Mouse (Mus musculus) neural tube, embryonic 15.5 days (tissue): ENCODE measurements around the gene Gm28551. TPM values are rescaled to one million over a fixed set of nuclear protein-coding genes. Genes with fewer than 3 reads are reported as not detected.
A peak's percentile ranks its signal among the peaks of the same experiment; 100 is the strongest.

ENCODE experiments used
- ATAC-seq: fragments of 200-750 bp; cut with Nextera tagmentation; 2 replicates; pipeline ENCODE4 v1.8.0; 2017; ENCODE audit warnings: mild to moderate bottlenecking, moderate TSS enrichment, moderate library complexity; ENCODE audit not compliant: low FRiP score
- H3K27ac ChIP-seq: fragments of 300-500 bp; sonication (generic); replicated peaks from 2 replicates; pipeline ENCODE4 v1.5.1; 2015; ENCODE audit warnings: mild to moderate bottlenecking, inconsistent platforms
- H3K27me3 ChIP-seq: fragments of 300-500 bp; sonication (generic); replicated peaks from 2 replicates; pipeline ENCODE4 v1.6.1; 2015; ENCODE audit warnings: inconsistent platforms
- H3K36me3 ChIP-seq: fragments of 300-500 bp; sonication (generic); 2 replicates; pipeline ENCODE4 v1.6.1; 2015; ENCODE audit warnings: inconsistent platforms
- H3K4me1 ChIP-seq: fragments of 300-500 bp; sonication (generic); 2 replicates; pipeline ENCODE4 v1.6.1; 2015; ENCODE audit warnings: inconsistent platforms
- H3K4me2 ChIP-seq: fragments of 300-500 bp; sonication (generic); 2 replicates; pipeline ENCODE4 v1.6.1; 2015; ENCODE audit warnings: inconsistent platforms, mild to moderate bottlenecking, moderate library complexity
- H3K4me3 ChIP-seq: fragments of 300-500 bp; sonication (generic); replicated peaks from 2 replicates; pipeline ENCODE4 v1.5.1; 2015; ENCODE audit warnings: mild to moderate bottlenecking, inconsistent platforms
- H3K9ac ChIP-seq: fragments of 300-500 bp; sonication (generic); replicated peaks from 2 replicates; pipeline ENCODE4 v1.6.1; 2015; ENCODE audit warnings: mild to moderate bottlenecking, inconsistent platforms
- H3K9me3 ChIP-seq: fragments of 300-500 bp; sonication (generic); replicated peaks from 2 replicates; pipeline ENCODE4 v1.6.1; 2016; ENCODE audit warnings: inconsistent platforms
- WGBS: fragments of 180-500 bp; shearing (Covaris S2); methylation state at CpG from one replicate; pipeline ENCODE4 v1.1.7; 2015; ENCODE audit warnings: mixed read lengths; 5-methylcytosine and 5-hydroxymethylcytosine counted together
- polyA plus RNA-seq: library from polyadenylated mRNA; unstranded; fragments of >200 nt; fragmentation: Nextera tagmentation; extraction: Ambion mirVana; gene quantifications from 2 replicates; pipeline ENCODE4 v1.2.1, GENCODE M21; 2015

Gene Gm28551
- polyA plus RNA-seq, 1 experiment from 2014 or later = 3.1 TPM

- H3K9ac ChIP-seq = no peak overlapping the region
- no peak overlapping the region for H3K27ac ChIP-seq
- peaks cover 8% of the 10 kb centered on the region for H3K36me3 ChIP-seq
- no peaks in the 10 kb centered on the region for H3K4me1 ChIP-seq
- WGBS = 96% methylated on average over 5 of the region's 5 CpGs
- no peak overlapping the region for H3K4me2 ChIP-seq
- no peaks in the 10 kb centered on the region for H3K9me3 ChIP-seq
- no peak for ATAC-seq
- H3K4me3 ChIP-seq = no peak overlapping the region
- no peaks in the 10 kb centered on the region for H3K27me3 ChIP-seq
Observed at GRCm38 (mm10) chr1:53324827-53325494, 27.5 kb downstream of the Gm28551 start.

GRCm38 (mm10) chr1:53324277-53324676 lies 28.2 kb downstream of the Gm28551 start:
- Histone ChIP-seq H3K4me2 (no peak overlapping the region), H3K27ac (no peak overlapping the region), H3K36me3 (peaks cover 8% of the 10 kb centered on the region), H3K9me3 (no peaks in the 10 kb centered on the region), H3K4me1 (no peaks in the 10 kb centered on the region), H3K9ac (no peak overlapping the region), H3K4me3 (no peak overlapping the region), H3K27me3 (no peaks in the 10 kb centered on the region)
- ATAC-seq = no peak
- WGBS = 98% methylated on average over 1 of the region's 1 CpGs

GRCm38 (mm10) chr1:53323254-53323653 lies 29.2 kb downstream of the Gm28551 start:
- Histone ChIP-seq H3K27ac (no peak overlapping the region), H3K36me3 (peaks cover 12% of the 10 kb centered on the region), H3K4me3 (no peak overlapping the region), H3K4me1 (no peaks in the 10 kb centered on the region), H3K9me3 (no peaks in the 10 kb centered on the region), H3K4me2 (no peak overlapping the region), H3K9ac (no peak overlapping the region), H3K27me3 (no peaks in the 10 kb centered on the region)
- ATAC-seq = no peak
- WGBS = 96% methylated on average over 5 of the region's 5 CpGs

GRCm38 (mm10) chr1:53321662-53322344 lies 30.7 kb downstream of the Gm28551 start:
- H3K4me1 ChIP-seq = no peaks in the 10 kb centered on the region
- no peak for ATAC-seq
- 96% methylated on average over 4 of the region's 4 CpGs for WGBS
- no peak overlapping the region for H3K27ac ChIP-seq
- H3K9ac ChIP-seq = no peak overlapping the region
- H3K9me3 ChIP-seq = no peaks in the 10 kb centered on the region
- H3K4me3 ChIP-seq = no peak overlapping the region
- H3K36me3 ChIP-seq = peaks cover 20% of the 10 kb centered on the region
- H3K27me3 ChIP-seq = no peaks in the 10 kb centered on the region
- H3K4me2 ChIP-seq = no peak overlapping the region

GRCm38 (mm10) chr1:53312989-53313967 lies 39.2 kb downstream of the Gm28551 start, which contains the start of gene Osgepl1:
TSS of gene Osgepl1 (plus strand) at chr1:53313624.
- WGBS = 2% methylated on average over 27 of the region's 27 CpGs
- Histone ChIP-seq H3K9me3 (no peaks in the 10 kb centered on the region), H3K9ac (peak within 1 kb of the TSS; percentile 77), H3K27ac (peak within 1 kb of the TSS; percentile 91), H3K36me3 (peaks cover 10% of the 10 kb centered on the region), H3K27me3 (no peaks in the 10 kb centered on the region), H3K4me3 (peak within 1 kb of the TSS; percentile 70), H3K4me2 (peak within 1 kb of the TSS; percentile 65), H3K4me1 (peaks cover 13% of the 10 kb centered on the region)
- peak; percentile 99 for ATAC-seq

GRCm38 (mm10) chr1:53300506-53300905 lies 52.0 kb downstream of the Gm28551 start:
- Histone ChIP-seq H3K27me3 (no peaks in the 10 kb centered on the region), H3K4me1 (peaks cover 5% of the 10 kb centered on the region; the same call in 1 of the 2 replicates), H3K9me3 (no peaks in the 10 kb centered on the region), H3K4me2 (no peak overlapping the region), H3K36me3 (no peaks in the 10 kb centered on the region), H3K27ac (no peak overlapping the region), H3K9ac (no peak overlapping the region), H3K4me3 (no peak overlapping the region)
- ATAC-seq = no peak
- WGBS = 88% methylated on average over 4 of the region's 4 CpGs

- Histone ChIP-seq H3K36me3 (no peaks in the 10 kb centered on the region), H3K9me3 (no peaks in the 10 kb centered on the region), H3K4me2 (peak within 1 kb of the TSS; percentile 75), H3K27ac (peak within 1 kb of the TSS; percentile 89), H3K4me1 (peaks cover 5% of the 10 kb centered on the region; the same call in 1 of the 2 replicates), H3K4me3 (peak within 1 kb of the TSS; percentile 97), H3K9ac (peak within 1 kb of the TSS; percentile 86), H3K27me3 (no peaks in the 10 kb centered on the region)
- under 1% methylated on average over 66 of the region's 66 CpGs for WGBS
- peak; percentile 100 for ATAC-seq
Observed at GRCm38 (mm10) chr1:53296581-53297383, 55.7 kb downstream of the Gm28551 start, which contains the start of the genes Pms1, Ormdl1 and Gm28778. TSS of gene Pms1 (minus strand) at chr1:53297018. TSS of gene Ormdl1 (plus strand) at chr1:53297095. TSS of gene Gm28778 (plus strand) at chr1:53297111.

- Histone ChIP-seq H3K27me3 (no peaks in the 10 kb centered on the region), H3K9ac (no peak overlapping the region), H3K9me3 (no peaks in the 10 kb centered on the region), H3K36me3 (no peaks in the 10 kb centered on the region), H3K4me1 (no peaks in the 10 kb centered on the region), H3K4me2 (no peak overlapping the region), H3K4me3 (no peak overlapping the region), H3K27ac (no peak overlapping the region)
- WGBS = 91% methylated on average over 3 of the region's 3 CpGs
- no peak for ATAC-seq
Observed at GRCm38 (mm10) chr1:53291197-53291596, 61.3 kb downstream of the Gm28551 start.
